Comparison of ENCODE assay signal across 8 mouse cellular contexts in the genomic region with DNA sequence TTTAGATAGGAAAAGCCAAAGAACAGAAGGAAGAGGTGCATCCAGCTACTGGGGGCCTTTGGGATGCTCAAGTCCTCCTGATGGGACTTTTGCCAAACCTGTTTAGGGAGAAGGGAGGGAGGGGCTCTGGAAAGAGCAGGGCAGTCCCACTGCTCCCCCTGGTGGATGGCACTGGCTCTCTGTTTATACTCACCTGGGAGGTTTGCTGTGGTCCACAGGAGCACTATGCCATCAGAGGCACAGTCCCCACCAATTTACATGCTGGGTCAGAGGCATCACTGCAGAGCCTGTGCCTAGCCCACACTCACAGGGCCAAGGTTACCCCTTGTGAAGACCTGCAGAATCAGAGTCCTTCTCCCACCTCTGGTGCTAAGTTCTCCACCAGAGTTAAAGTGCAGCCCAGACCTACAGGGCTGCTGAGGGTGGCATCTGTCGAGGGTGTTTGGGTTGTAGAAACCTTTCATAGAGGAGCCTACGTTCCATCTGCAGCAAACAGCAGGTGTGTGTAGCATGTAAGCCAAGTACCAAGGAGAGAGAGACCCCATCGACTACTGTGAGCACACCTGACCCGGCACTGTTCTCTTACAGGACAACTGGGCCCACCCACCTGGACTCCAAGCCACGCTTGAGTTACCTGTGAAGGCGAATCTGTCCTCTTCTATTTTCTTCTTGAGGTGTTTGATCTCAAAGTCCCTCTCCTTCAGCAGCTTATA. TPM values are rescaled to one million over a fixed set of nuclear protein-coding genes. Genes with fewer than 3 reads are reported as not detected.
A peak's percentile ranks its signal among the peaks of the same experiment; 100 is the strongest.
DNase-seq lines count a peak whose midpoint lies in the region; ATAC-seq and TF ChIP-seq lines count a peak whose summit lies in the region.

No protein-coding gene starts in this region.

- H3K4me1 ChIP-seq in midbrain, embryonic 13.5 days (replicated peaks): no peaks in the 10 kb centered on the region
- no peaks in the 10 kb centered on the region for H3K4me1 ChIP-seq in midbrain, embryonic 16.5 days (ENCODE audit: control insufficient read depth, insufficient read depth, low read length)
- H3K4me1 ChIP-seq in heart, postnatal 0 days (ENCODE audit: control insufficient read depth, insufficient read depth): no peaks in the 10 kb centered on the region
- H3K4me1 ChIP-seq in lung, adult 2 months (ENCODE audit: control insufficient read depth, insufficient read depth, low read length): no peaks in the 10 kb centered on the region

- H3K9me3 ChIP-seq in midbrain, embryonic 13.5 days: no peaks in the 10 kb centered on the region
- H3K9me3 ChIP-seq in midbrain, embryonic 16.5 days (replicated peaks; ENCODE audit: control insufficient read depth, low read length, poor library complexity, severe bottlenecking): no peaks in the 10 kb centered on the region
- H3K9me3 ChIP-seq in heart, postnatal 0 days (replicated peaks; ENCODE audit: control insufficient read depth, low read length): no peaks in the 10 kb centered on the region

- no peak overlapping the region for H3K27ac ChIP-seq in midbrain, embryonic 13.5 days
- no peak overlapping the region for H3K27ac ChIP-seq in midbrain, embryonic 16.5 days (ENCODE audit: low read length)
- H3K27ac ChIP-seq in heart, postnatal 0 days (ENCODE audit: low read depth): no peak overlapping the region

- DNase-seq in cerebellum, adult 11-12 months: peak; percentile 58
- peak; percentile 23 for DNase-seq in c-Kit-positive CD71-negative TER-119-negative erythroid progenitor cells, embryonic 14.5 days (ENCODE audit: low read depth)
- peak; percentile 34 for DNase-seq in heart, postnatal 0 days (ENCODE audit: low spot score)
- peak; percentile 47 for DNase-seq in lung, adult 2 months
- DNase-seq in splenic B cell, adult 2 months (ENCODE audit: low read depth, low spot score): peak; percentile 50

- H3K4me3 ChIP-seq in midbrain, embryonic 13.5 days (replicated peaks): no peak overlapping the region
- H3K4me3 ChIP-seq in midbrain, embryonic 16.5 days (ENCODE audit: low read depth, low read length): no peak overlapping the region
- H3K4me3 ChIP-seq in heart, postnatal 0 days (ENCODE audit: low read depth, low read length): no peak overlapping the region
- no peak overlapping the region for H3K4me3 ChIP-seq in lung, adult 2 months (replicated peaks; ENCODE audit: extremely low read depth, low read depth, low read length)

- TF ChIP-seq EP300 in heart, postnatal 0 days (IDR thresholded peaks at IDR 0.05; ENCODE audit: low read depth): no peak

- WGBS in midbrain, embryonic 13.5 days: 81% methylated on average over 6 of the region's 6 CpGs
- WGBS in midbrain, embryonic 16.5 days: 82% methylated on average over 6 of the region's 6 CpGs
- WGBS in heart, postnatal 0 days: 69% methylated on average over 6 of the region's 6 CpGs
- WGBS in lung, adult 2 months: 69% methylated on average over 6 of the region's 6 CpGs

- TF ChIP-seq CTCF in heart, postnatal 0 days (IDR thresholded peaks at IDR 0.05; ENCODE audit: low read depth): peak; percentile 67
- TF ChIP-seq CTCF in lung, adult 2 months (IDR thresholded peaks at IDR 0.05; ENCODE audit: insufficient read depth, low read length): peak; percentile 62

- no peak overlapping the region for H3K9ac ChIP-seq in midbrain, embryonic 13.5 days (replicated peaks)
- no peak overlapping the region for H3K9ac ChIP-seq in midbrain, embryonic 16.5 days (ENCODE audit: low read depth, low read length)
- H3K9ac ChIP-seq in heart, postnatal 0 days (replicated peaks; ENCODE audit: low read depth, low read length): no peak overlapping the region

- H3K27me3 ChIP-seq in midbrain, embryonic 13.5 days: no peaks in the 10 kb centered on the region
- H3K27me3 ChIP-seq in midbrain, embryonic 16.5 days (ENCODE audit: control insufficient read depth, insufficient read depth, low read depth, low read length): no peaks in the 10 kb centered on the region
- no peaks in the 10 kb centered on the region; the same call in 1 of the 2 replicates for H3K27me3 ChIP-seq in heart, postnatal 0 days (ENCODE audit: control insufficient read depth, insufficient read depth, low read length)
- H3K27me3 ChIP-seq in splenic B cell, adult 2 months (ENCODE audit: control insufficient read depth, insufficient read depth, low read length, poor library complexity, severe bottlenecking): no peaks in the 10 kb centered on the region

- no peaks in the 10 kb centered on the region for H3K36me3 ChIP-seq in midbrain, embryonic 13.5 days
- no peaks in the 10 kb centered on the region for H3K36me3 ChIP-seq in midbrain, embryonic 16.5 days (ENCODE audit: control insufficient read depth, insufficient read depth, low read length)
- no peaks in the 10 kb centered on the region for H3K36me3 ChIP-seq in heart, postnatal 0 days (replicated peaks; ENCODE audit: control insufficient read depth, insufficient read depth, low read length)
- H3K36me3 ChIP-seq in splenic B cell, adult 2 months (ENCODE audit: control insufficient read depth, insufficient read depth, low read length, poor library complexity, severe bottlenecking): no peaks in the 10 kb centered on the region

- no peak for ATAC-seq in cerebellum, adult (ENCODE audit: insufficient number of reproducible peaks, low FRiP score, low TSS enrichment)
- ATAC-seq in midbrain, embryonic 13.5 days: peak; percentile 59; the same call in 1 of the 2 replicates
- no peak for ATAC-seq in midbrain, embryonic 16.5 days
- 0 out of 2 replicates have a peak, but pooled peaks have one; percentile 31 for ATAC-seq in heart, postnatal 0 days (ENCODE audit: insufficient read depth, low read depth)

- no peak overlapping the region for H3K4me2 ChIP-seq in midbrain, embryonic 13.5 days (replicated peaks)
- no peak overlapping the region for H3K4me2 ChIP-seq in midbrain, embryonic 16.5 days (ENCODE audit: low read length)
- H3K4me2 ChIP-seq in heart, postnatal 0 days (ENCODE audit: low read depth, low read length): no peak overlapping the region

- no peak for TF ChIP-seq POLR2A in lung, adult 2 months (IDR thresholded peaks at IDR 0.05; ENCODE audit: borderline replicate concordance, extremely low read depth, low read depth, low read length)

RNA-seq across cellular contexts. Expression of gene Ccdc13, which starts 8.9 kb away (rescaled TPM):
- 2.8 and 5.0 TPM in 2 replicates for polyA plus RNA-seq in midbrain, embryonic 13.5 days (2015; fragmentation: Nextera tagmentation; extraction: Ambion mirVana)
- 5.1 and 6.8 TPM in 2 replicates for polyA plus RNA-seq in midbrain, embryonic 16.5 days (2015; fragmentation: Nextera tagmentation; extraction: Ambion mirVana)
- total RNA-seq in heart, postnatal 0 days (2014; rRNA removed; ENCODE audit: low replicate concordance): not detected in 2 replicates
- polyA plus RNA-seq in heart, postnatal 0 days (2015; fragmentation: Nextera tagmentation; extraction: Ambion mirVana): 0.34 and 0.41 TPM in 2 replicates
- polyA plus RNA-seq in lung, adult 2 months (2012; rRNA removed): 4.2 and 5.1 TPM in 2 replicates

RNA-seq across cellular contexts. Expression of gene Higd1a, which starts 27.8 kb away (rescaled TPM):
- 146 TPM in 2 replicates for polyA plus RNA-seq in midbrain, embryonic 13.5 days (2015; fragmentation: Nextera tagmentation; extraction: Ambion mirVana)
- 143 and 154 TPM in 2 replicates for polyA plus RNA-seq in midbrain, embryonic 16.5 days (2015; fragmentation: Nextera tagmentation; extraction: Ambion mirVana)
- 59.2 and 85.4 TPM in 2 replicates for total RNA-seq in heart, postnatal 0 days (2014; rRNA removed; ENCODE audit: low replicate concordance)
- 319 and 332 TPM in 2 replicates for polyA plus RNA-seq in heart, postnatal 0 days (2015; fragmentation: Nextera tagmentation; extraction: Ambion mirVana)
- polyA plus RNA-seq in lung, adult 2 months (2012; rRNA removed): 11.6 and 24.4 TPM in 2 replicates

RNA-seq across cellular contexts. Expression of gene Hhatl, which starts 38.1 kb away (rescaled TPM):
- 0.24 TPM in 1 of 2 replicates, not detected in the other for polyA plus RNA-seq in midbrain, embryonic 13.5 days (2015; fragmentation: Nextera tagmentation; extraction: Ambion mirVana)
- 0.16 TPM in 1 of 2 replicates, not detected in the other for polyA plus RNA-seq in midbrain, embryonic 16.5 days (2015; fragmentation: Nextera tagmentation; extraction: Ambion mirVana)
- total RNA-seq in heart, postnatal 0 days (2014; rRNA removed; ENCODE audit: low replicate concordance): 62.3 and 75.4 TPM in 2 replicates
- polyA plus RNA-seq in heart, postnatal 0 days (2015; fragmentation: Nextera tagmentation; extraction: Ambion mirVana): 52.7 and 53.0 TPM in 2 replicates
- 7.4 and 11.0 TPM in 2 replicates for polyA plus RNA-seq in lung, adult 2 months (2012; rRNA removed)

RNA-seq across cellular contexts. Expression of gene Klhl40, which starts 53.0 kb away (rescaled TPM):
- 0.43 and 0.69 TPM in 2 replicates for polyA plus RNA-seq in midbrain, embryonic 13.5 days (2015; fragmentation: Nextera tagmentation; extraction: Ambion mirVana)
- polyA plus RNA-seq in midbrain, embryonic 16.5 days (2015; fragmentation: Nextera tagmentation; extraction: Ambion mirVana): 1.5 and 1.6 TPM in 2 replicates
- total RNA-seq in heart, postnatal 0 days (2014; rRNA removed; ENCODE audit: low replicate concordance): 20.7 and 28.2 TPM in 2 replicates
- polyA plus RNA-seq in heart, postnatal 0 days (2015; fragmentation: Nextera tagmentation; extraction: Ambion mirVana): 12.6 and 14.5 TPM in 2 replicates
- 0.49 and 4.4 TPM in 2 replicates for polyA plus RNA-seq in lung, adult 2 months (2012; rRNA removed)

Comparison
In these comparisons a context has a peak if more than half of its experiments do, and no peak if none do; other contexts are left out.
1. ATAC-seq: peak in midbrain, embryonic 13.5 days (single experiment) and heart, postnatal 0 days (single experiment); none in cerebellum, adult (single experiment) and midbrain, embryonic 16.5 days (single experiment).
2. Peak in every context shown above with its lines, with median percentiles within 50 percentile points of each other: DNase-seq.